ENCODE assay signal across 1 mouse cellular context in genomic region chr10:111473511-111474371, GRCm38 (mm10).
TF ChIP-seq lines count a peak whose summit lies in the region.

No protein-coding gene starts in this region.

TF ChIP-seq in CH12.LX, 34 proteins besides CTCF, POLR2A, EP300 and RAD21 (continued from another document):
- TF ChIP-seq ELF1 (IDR thresholded peaks at IDR 0.05; ENCODE audit: low read depth, low read length) (no peak), MEF2A (IDR thresholded peaks at IDR 0.05; ENCODE audit: borderline replicate concordance, low read depth, low read length) (0 out of 2 replicates have a peak, but pooled peaks have one; percentile 16), IRF4 (IDR thresholded peaks at IDR 0.05; ENCODE audit: low read depth, low read length) (no peak), MAX (IDR thresholded peaks at IDR 0.05; ENCODE audit: low read length) (peak; percentile 79), ZNF384 (IDR thresholded peaks at IDR 0.05; ENCODE audit: low read depth, low read length) (peak; percentile 76), POLR2AphosphoS2 (IDR thresholded peaks at IDR 0.05; ENCODE audit: low read depth, low read length) (no peak), BHLHE40 (IDR thresholded peaks at IDR 0.05; ENCODE audit: low read depth, low read length) (peak; percentile 74), USF2 (conservative IDR thresholded peaks at IDR 0.05; ENCODE audit: low read depth, low read length) (no peak), KAT2A (IDR thresholded peaks at IDR 0.05; ENCODE audit: insufficient replicate concordance, low read length) (0 out of 2 replicates have a peak, but pooled peaks have one; percentile 32), MYC (IDR thresholded peaks at IDR 0.05; ENCODE audit: low read depth, low read length) (peak; percentile 89), ZC3H11A (IDR thresholded peaks at IDR 0.05; ENCODE audit: low read depth, low read length) (no peak), CHD2 (IDR thresholded peaks at IDR 0.05; ENCODE audit: low read length) (peak; percentile 70), PAX5 (IDR thresholded peaks at IDR 0.05; ENCODE audit: low read length) (no peak), MAZ (IDR thresholded peaks at IDR 0.05; ENCODE audit: low read depth, low read length) (peak; percentile 76), USF1 (IDR thresholded peaks at IDR 0.05; ENCODE audit: low read depth, low read length) (no peak), RCOR1 (conservative IDR thresholded peaks at IDR 0.05; ENCODE audit: low read depth, low read length) (no peak), MXI1 (IDR thresholded peaks at IDR 0.05; ENCODE audit: low read depth, low read length) (peak; percentile 90), HCFC1 (IDR thresholded peaks at IDR 0.05; ENCODE audit: low read depth, low read length) (0 out of 2 replicates have a peak, but pooled peaks have one; percentile 13)
